Mouse (Mus musculus) lung, embryonic 16.5 days (tissue): ENCODE measurements around the gene Col4a6. TPM values are rescaled to one million over a fixed set of nuclear protein-coding genes. Genes with fewer than 3 reads are reported as not detected.

Experiments used
- ATAC-seq: fragments of 200-750 bp; cut with Nextera tagmentation; 2 replicates; pipeline ENCODE4 v1.8.0; 2017; ENCODE audit warnings: low read depth, mild to moderate bottlenecking, moderate library complexity
- H3K27ac ChIP-seq: fragments of 300-500 bp; sonication (generic); 2 replicates; pipeline ENCODE4 v1.5.1; 2014; ENCODE audit warnings: mild to moderate bottlenecking, control low read depth, low read length
- H3K27me3 ChIP-seq: fragments of 300-500 bp; sonication (generic); 2 replicates; pipeline ENCODE4 v1.6.1; 2014; ENCODE audit warnings: low read depth, low read length, mixed read lengths; ENCODE audit not compliant: control insufficient read depth, insufficient read depth
- H3K36me3 ChIP-seq: fragments of 300-500 bp; sonication (generic); 2 replicates; pipeline ENCODE4 v1.6.1; 2014; ENCODE audit warnings: low read length; ENCODE audit not compliant: control insufficient read depth, insufficient read depth
- H3K4me1 ChIP-seq: fragments of 300-500 bp; sonication (generic); replicated peaks from 2 replicates; pipeline ENCODE4 v1.6.1; 2014; ENCODE audit warnings: low read length, mixed read lengths; ENCODE audit not compliant: control insufficient read depth, insufficient read depth
- H3K4me2 ChIP-seq: fragments of 300-500 bp; sonication (generic); 2 replicates; pipeline ENCODE4 v1.6.1; 2014; ENCODE audit warnings: low read depth, low read length, control low read depth
- H3K4me3 ChIP-seq: fragments of 300-500 bp; sonication (generic); 2 replicates; pipeline ENCODE4 v1.5.1; 2014; ENCODE audit warnings: mild to moderate bottlenecking, low read length, control low read depth
- H3K9ac ChIP-seq: fragments of 300-500 bp; sonication (generic); 2 replicates; pipeline ENCODE4 v1.6.1; 2014; ENCODE audit warnings: low read length, control low read depth
- H3K9me3 ChIP-seq: fragments of 300-500 bp; sonication (generic); 2 replicates; pipeline ENCODE4 v1.6.1; 2016; ENCODE audit warnings: low read length; ENCODE audit not compliant: control insufficient read depth
- whole genome bisulfite sequencing: fragments of 180-500 bp; shearing (Covaris S2); extraction: QIAGEN DNeasy Blood & Tissue Kit; methylation state at CpG from one replicate; pipeline ENCODE4 v1.1.7; 2014; 5-methylcytosine and 5-hydroxymethylcytosine counted together
- polyA plus RNA-seq: library from polyadenylated mRNA; unstranded; fragments of >200 nt; fragmentation: Nextera tagmentation; extraction: Ambion mirVana; gene quantifications from 2 replicates; pipeline ENCODE4 v1.2.1, GENCODE M21; 2015

Col4a6 gene
- polyA plus RNA-seq, result 8.5 and 8.9 TPM in 2 replicates

GRCm38 (mm10) chrX:141473470-141474302, at the start of gene Col4a6:
TSS of gene Col4a6 (minus strand) at chrX:141474076.
- 0 out of 2 replicates have a peak, but pooled peaks have one; percentile 43 for ATAC-seq
- Histone ChIP-seq H3K27ac (no peak within 1 kb of the TSS), H3K4me1 (no peaks in the 10 kb centered on the region), H3K9ac (peak within 1 kb of the TSS; percentile 59), H3K4me3 (peak within 1 kb of the TSS; percentile 61), H3K27me3 (no peaks in the 10 kb centered on the region; the same call in none of the 2 replicates), H3K4me2 (peak within 1 kb of the TSS; percentile 61), H3K9me3 (no peaks in the 10 kb centered on the region), H3K36me3 (no peaks in the 10 kb centered on the region)
- WGBS, result 16% methylated on average over 16 of the region's 16 CpGs

- H3K4me2 ChIP-seq, result no peak overlapping the region
- no peaks in the 10 kb centered on the region for H3K9me3 ChIP-seq
- H3K36me3 ChIP-seq, result no peaks in the 10 kb centered on the region
- no peaks in the 10 kb centered on the region for H3K27me3 ChIP-seq
- no peak overlapping the region for H3K27ac ChIP-seq
- H3K4me1 ChIP-seq, result no peaks in the 10 kb centered on the region
- WGBS, result 84% methylated on average over 1 of the region's 1 CpGs
- H3K4me3 ChIP-seq, result no peak overlapping the region
- no peak overlapping the region for H3K9ac ChIP-seq
- no peak for ATAC-seq
These were observed 29.2 kb upstream of the Col4a6 start for GRCm38 (mm10) chrX:141503125-141503524.

GRCm38 (mm10) chrX:141494545-141494944, 20.7 kb upstream of the Col4a6 start:
- H3K9me3 ChIP-seq, result no peaks in the 10 kb centered on the region
- no peak overlapping the region for H3K4me3 ChIP-seq
- no peaks in the 10 kb centered on the region for H3K4me1 ChIP-seq
- WGBS, result 56% methylated on average over 4 of the region's 4 CpGs
- no peak overlapping the region for H3K4me2 ChIP-seq
- ATAC-seq, result no peak
- H3K27ac ChIP-seq, result no peak overlapping the region
- no peak overlapping the region for H3K9ac ChIP-seq
- no peaks in the 10 kb centered on the region for H3K36me3 ChIP-seq
- H3K27me3 ChIP-seq, result no peaks in the 10 kb centered on the region

GRCm38 (mm10) chrX:141475566-141476327, 1.9 kb upstream of the Col4a6 start:
- Histone ChIP-seq H3K4me1 (no peaks in the 10 kb centered on the region), H3K36me3 (no peaks in the 10 kb centered on the region), H3K27me3 (no peaks in the 10 kb centered on the region; the same call in none of the 2 replicates), H3K4me2 (peak overlapping the region; percentile 61), H3K4me3 (peak overlapping the region; percentile 61), H3K9me3 (no peaks in the 10 kb centered on the region), H3K9ac (peak overlapping the region; percentile 68), H3K27ac (peak overlapping the region; percentile 75)
- peak; percentile 64 for ATAC-seq
- WGBS, result 17% methylated on average over 14 of the region's 14 CpGs

GRCm38 (mm10) chrX:141475110-141475509, 1.2 kb upstream of the Col4a6 start, which contains the start of gene Col4a5:
TSS of gene Col4a5 (plus strand) at chrX:141475385.
- no peaks in the 10 kb centered on the region for H3K4me1 ChIP-seq
- peak within 1 kb of the TSS; percentile 75 for H3K27ac ChIP-seq
- H3K9me3 ChIP-seq, result no peaks in the 10 kb centered on the region
- peak within 1 kb of the TSS; percentile 61 for H3K4me2 ChIP-seq
- H3K4me3 ChIP-seq, result peak within 1 kb of the TSS; percentile 61
- H3K27me3 ChIP-seq, result no peaks in the 10 kb centered on the region; the same call in none of the 2 replicates
- WGBS, result 6% methylated on average over 13 of the region's 13 CpGs
- peak; percentile 92 for ATAC-seq
- H3K9ac ChIP-seq, result peak within 1 kb of the TSS; percentile 68
- H3K36me3 ChIP-seq, result no peaks in the 10 kb centered on the region

GRCm38 (mm10) chrX:141447936-141448335, 25.9 kb downstream of the Col4a6 start:
- no peak overlapping the region for H3K27ac ChIP-seq
- ATAC-seq, result no peak
- no peaks in the 10 kb centered on the region for H3K4me1 ChIP-seq
- 0 out of 2 replicates have a peak, but pooled peaks cover 2% of the 10 kb centered on the region for H3K27me3 ChIP-seq
- 89% methylated on average over 1 of the region's 1 CpGs for WGBS
- H3K36me3 ChIP-seq, result no peaks in the 10 kb centered on the region
- H3K4me2 ChIP-seq, result no peak overlapping the region
- H3K4me3 ChIP-seq, result no peak overlapping the region
- H3K9me3 ChIP-seq, result no peaks in the 10 kb centered on the region
- no peak overlapping the region for H3K9ac ChIP-seq

- Histone ChIP-seq H3K4me2 (no peak overlapping the region), H3K9ac (no peak overlapping the region), H3K4me1 (no peaks in the 10 kb centered on the region), H3K27me3 (no peaks in the 10 kb centered on the region), H3K9me3 (no peaks in the 10 kb centered on the region), H3K36me3 (no peaks in the 10 kb centered on the region), H3K27ac (no peak overlapping the region), H3K4me3 (no peak overlapping the region)
- WGBS, result 40% methylated on average over 2 of the region's 2 CpGs
- no peak for ATAC-seq
These were observed 34.5 kb downstream of the Col4a6 start for GRCm38 (mm10) chrX:141439423-141439822.

- no peaks in the 10 kb centered on the region for H3K36me3 ChIP-seq
- H3K27ac ChIP-seq, result peak overlapping the region; percentile 49; the same call in 1 of the 2 replicates
- H3K4me1 ChIP-seq, result no peaks in the 10 kb centered on the region
- H3K4me3 ChIP-seq, result no peak overlapping the region
- 62% methylated on average over 6 of the region's 6 CpGs for WGBS
- no peaks in the 10 kb centered on the region for H3K9me3 ChIP-seq
- peak; percentile 64; the same call in 1 of the 2 replicates for ATAC-seq
- H3K27me3 ChIP-seq, result no peaks in the 10 kb centered on the region
- no peak overlapping the region for H3K9ac ChIP-seq
- H3K4me2 ChIP-seq, result no peak overlapping the region; the same call in 1 of the 2 replicates
These were observed 37.1 kb downstream of the Col4a6 start for GRCm38 (mm10) chrX:141436780-141437179.

- WGBS, result 38% methylated on average over 2 of the region's 2 CpGs
- Histone ChIP-seq H3K4me3 (no peak overlapping the region), H3K36me3 (no peaks in the 10 kb centered on the region), H3K4me1 (no peaks in the 10 kb centered on the region), H3K27me3 (no peaks in the 10 kb centered on the region), H3K9me3 (no peaks in the 10 kb centered on the region), H3K4me2 (no peak overlapping the region), H3K9ac (no peak overlapping the region), H3K27ac (no peak overlapping the region)
- ATAC-seq, result no peak
These were observed 58.6 kb downstream of the Col4a6 start for GRCm38 (mm10) chrX:141415318-141415717.
